Mouse (Mus musculus) olfactory bulb, adult 2 months (tissue): Measurements from ENCODE around the gene Kcnk13.

ENCODE experiments used
- CTCF ChIP-seq: fragments of 200-500 bp; IDR thresholded peaks from 2 replicates; pipeline ENCODE4 v1.5.1; 2012; ENCODE audit warnings: low read depth, mild to moderate bottlenecking, low read length, moderate library complexity; ENCODE audit not compliant: insufficient read depth
- POLR2A ChIP-seq: fragments of 200-500 bp; IDR thresholded peaks from 2 replicates; pipeline ENCODE4 v1.6.1; 2012; ENCODE audit warnings: mild to moderate bottlenecking, low read depth, low read length, moderate library complexity; ENCODE audit not compliant: insufficient read depth

DNA sequence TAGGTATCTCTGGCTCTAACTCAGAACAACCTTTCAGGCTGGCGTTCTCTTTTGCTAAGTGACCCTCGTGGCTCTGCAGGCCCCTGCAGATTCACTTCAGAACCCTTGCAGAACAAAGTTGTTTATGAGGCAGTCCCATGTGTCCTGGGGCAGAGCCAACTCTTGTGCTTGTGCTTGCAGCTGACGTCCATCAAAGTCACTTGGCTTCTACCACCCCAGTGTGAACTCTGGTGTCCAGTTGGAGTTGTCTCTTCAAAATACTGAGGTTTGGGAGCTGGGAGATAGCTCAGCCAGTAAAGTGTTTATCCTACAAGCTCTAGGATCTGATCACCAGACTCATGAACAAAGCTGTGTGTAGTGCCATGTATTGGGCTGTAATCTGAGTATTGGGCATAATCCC lies 37.6 kb downstream of the Kcnk13 start:
- TF ChIP-seq CTCF (no peak), POLR2A (no peak)
